Mouse (Mus musculus): ENCODE results near the gene Ddx52. TPM values are rescaled to one million over a fixed set of nuclear protein-coding genes. Genes with fewer than 3 reads are reported as not detected.

The Ddx52 gene
- total RNA-seq (2021): 18.7 and 19.7 TPM in 2 replicates
- long read RNA-seq, experiment 1, transcript Ddx52-201 (15 exons, 3,194 nt): major isoform, 28 of 33 reads
- long read RNA-seq, experiment 1, partial matches to known transcripts: 2 of 33 reads
- long read RNA-seq, experiment 1, other reads (novel, unspliced or antisense): 3 of 33 reads
- long read RNA-seq, experiment 2, transcript Ddx52-201 (15 exons, 3,194 nt): major isoform, 15 of 17 reads
- long read RNA-seq, experiment 2, partial matches to known transcripts: 1 of 17 reads
- long read RNA-seq, experiment 2, other reads (novel, unspliced or antisense): 1 of 17 reads

GRCm38 (mm10) chr11:83941950-83942840 lies at the start of gene Ddx52:
Gene Ddx52 (plus strand): TSS chr11:83942062.
- peak; percentile 94 for DNase-seq

- DNase-seq: peak; percentile 85
Observed at GRCm38 (mm10) chr11:83893325-83893724, 48.5 kb upstream of the Ddx52 start.

- DNase-seq: no peak
Observed at GRCm38 (mm10) chr11:83896430-83897410, 45.1 kb upstream of the Ddx52 start.

GRCm38 (mm10) chr11:83897569-83897968 lies 44.3 kb upstream of the Ddx52 start:
- DNase-seq: no peak

GRCm38 (mm10) chr11:83902812-83903211 lies 39.0 kb upstream of the Ddx52 start:
- no peak for DNase-seq

GRCm38 (mm10) chr11:83905756-83906155 lies 36.1 kb upstream of the Ddx52 start:
- peak; percentile 41 for DNase-seq

GRCm38 (mm10) chr11:83908376-83908775 lies 33.5 kb upstream of the Ddx52 start:
- no peak for DNase-seq

GRCm38 (mm10) chr11:83913824-83914311 lies 28.0 kb upstream of the Ddx52 start:
- DNase-seq: no peak

- DNase-seq: no peak
Observed at GRCm38 (mm10) chr11:83914501-83914900, 27.4 kb upstream of the Ddx52 start.

- DNase-seq: no peak
Observed at GRCm38 (mm10) chr11:83922600-83922999, 19.3 kb upstream of the Ddx52 start.

- DNase-seq: peak; percentile 37
Observed at GRCm38 (mm10) chr11:83927097-83927496, 14.8 kb upstream of the Ddx52 start.

GRCm38 (mm10) chr11:83932506-83933106 lies 9.3 kb upstream of the Ddx52 start:
- no peak for DNase-seq

- no peak for DNase-seq
Observed at GRCm38 (mm10) chr11:83933376-83933775, 8.5 kb upstream of the Ddx52 start.

- peak; percentile 85 for DNase-seq
Observed at GRCm38 (mm10) chr11:83935986-83936665, 5.7 kb upstream of the Ddx52 start.

- DNase-seq: no peak
Observed at GRCm38 (mm10) chr11:83938556-83938955, 3.3 kb upstream of the Ddx52 start.

- no peak for DNase-seq
Observed at GRCm38 (mm10) chr11:83956822-83957221, 15.0 kb downstream of the Ddx52 start.

- no peak for DNase-seq
Observed at GRCm38 (mm10) chr11:83961983-83962382, 20.1 kb downstream of the Ddx52 start.

- DNase-seq: peak; percentile 95
Observed at GRCm38 (mm10) chr11:83963991-83964921, 22.4 kb downstream of the Ddx52 start, which contains the start of gene Synrg. Gene Synrg (plus strand): TSS chr11:83964428.

GRCm38 (mm10) chr11:83967436-83968204 lies 25.8 kb downstream of the Ddx52 start:
- DNase-seq: peak; percentile 11
